ENCODE assay signal across 25 mouse cellular contexts in the genomic region with DNA sequence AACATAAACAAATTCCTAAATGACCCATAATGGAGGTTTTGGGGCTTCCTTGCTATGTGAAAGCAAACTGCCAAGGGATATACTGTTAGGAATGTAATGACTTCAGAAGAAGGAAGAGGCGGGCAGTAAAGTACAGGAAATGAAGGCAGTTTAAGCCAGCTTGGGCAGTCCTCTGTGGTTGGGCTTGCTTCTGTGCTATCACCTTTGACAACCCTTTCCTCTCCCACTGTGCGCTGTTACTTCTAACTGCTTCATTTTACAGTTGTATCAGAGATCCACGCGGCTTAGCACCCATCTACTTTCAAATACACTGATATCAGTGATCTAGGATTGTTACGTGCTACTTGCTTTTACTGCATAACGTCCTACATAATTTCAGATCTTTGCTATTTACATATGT. TPM values are rescaled to one million over a fixed set of nuclear protein-coding genes. Genes with fewer than 3 reads are reported as not detected.
A peak's percentile ranks its signal among the peaks of the same experiment; 100 is the strongest.
DNase-seq lines count a peak whose midpoint lies in the region; ATAC-seq lines count a peak whose summit lies in the region.
"Had no signal": no experiment of that assay in that cellular context is flagged by ENCODE, and none has a peak within 500 bp of the region (broad histone marks: within the 10 kb centered on the region; RNA-seq: fewer than 3 reads in every experiment).

No protein-coding gene starts in this region.

- H3K27me3 ChIP-seq in hindbrain, embryonic 11.5 days (ENCODE audit: control insufficient read depth, insufficient read depth, low read length), result no peaks in the 10 kb centered on the region
- no peaks in the 10 kb centered on the region for H3K27me3 ChIP-seq in hindbrain, embryonic 10.5 days (ENCODE audit: insufficient read depth, poor library complexity, severe bottlenecking)
- no peaks in the 10 kb centered on the region for H3K27me3 ChIP-seq in intestine, embryonic 15.5 days (replicated peaks)
- H3K27me3 ChIP-seq: CH12.LX; forebrain, embryonic 15.5 days; midbrain, embryonic 12.5 days had no signal

- no peaks in the 10 kb centered on the region for H3K4me1 ChIP-seq in hindbrain, embryonic 11.5 days (replicated peaks; ENCODE audit: control insufficient read depth, insufficient read depth, low read length)
- no peaks in the 10 kb centered on the region for H3K4me1 ChIP-seq in hindbrain, embryonic 10.5 days (replicated peaks)
- no peaks in the 10 kb centered on the region for H3K4me1 ChIP-seq in intestine, embryonic 15.5 days (replicated peaks)
- H3K4me1 ChIP-seq: forebrain, embryonic 15.5 days; heart, embryonic 10.5 days; limb, embryonic 10.5 days; midbrain, embryonic 12.5 days had no signal

- whole genome bisulfite sequencing in hindbrain, embryonic 11.5 days, result 96% methylated on average over 6 of the region's 6 CpGs
- WGBS in hindbrain, embryonic 10.5 days, result 92% methylated on average over 6 of the region's 6 CpGs
- 93% methylated on average over 6 of the region's 6 CpGs for WGBS in intestine, embryonic 15.5 days

- no peak overlapping the region for H3K4me2 ChIP-seq in hindbrain, embryonic 11.5 days (replicated peaks; ENCODE audit: low read depth, low read length)
- no peak overlapping the region for H3K4me2 ChIP-seq in intestine, embryonic 15.5 days (replicated peaks)
- H3K4me2 ChIP-seq: forebrain, embryonic 15.5 days; midbrain, embryonic 12.5 days had no signal

- no peak for ATAC-seq in hindbrain, embryonic 11.5 days (ENCODE audit: low FRiP score)
- ATAC-seq in megakaryocyte progenitor cell, adult 5-6 weeks (replicated peaks; ENCODE audit: poor library complexity), result peak; percentile 52; the same call in 1 of the 2 replicates
- ATAC-seq in intestine, embryonic 15.5 days, result no peak
- ATAC-seq: forebrain, embryonic 15.5 days; hindbrain, postnatal 0 days had no signal

- H3K9me3 ChIP-seq in hindbrain, embryonic 11.5 days (ENCODE audit: control insufficient read depth, low read length), result no peaks in the 10 kb centered on the region
- no peaks in the 10 kb centered on the region for H3K9me3 ChIP-seq in hindbrain, embryonic 10.5 days
- no peaks in the 10 kb centered on the region for H3K9me3 ChIP-seq in intestine, embryonic 15.5 days
- H3K9me3 ChIP-seq: forebrain, embryonic 15.5 days; heart, embryonic 10.5 days; limb, embryonic 10.5 days had no signal

- DNase-seq in hindbrain, embryonic 11.5 days (ENCODE audit: low spot score), result peak; percentile 1
- no peak for DNase-seq in hindbrain, embryonic 10.5 days (ENCODE audit: low spot score)
- DNase-seq in 3T3-L1 (ENCODE audit: low read depth, low spot score) (peak; percentile 8), ZHBTc4 (ENCODE audit: low read depth, low spot score) (peak; percentile 38)
- DNase-seq in ovary, postnatal 36 days (ENCODE audit: low spot score), result no peak
- DNase-seq: adrenal gland, postnatal 14 days; B cell, adult 2 months; cerebellum, adult 8-10 months; gastrocnemius, postnatal 10 days; heart, postnatal 4 days; kidney, adult 11 months; kidney, postnatal 10 days; liver; lung, postnatal 10 days; retina, postnatal 1 day; right cerebral cortex, postnatal 25 days; spleen, adult 18-20 months had no signal

- H3K36me3 ChIP-seq in hindbrain, embryonic 11.5 days (ENCODE audit: control insufficient read depth, insufficient read depth, low read length), result no peaks in the 10 kb centered on the region
- H3K36me3 ChIP-seq in hindbrain, embryonic 10.5 days, result peaks cover 27% of the 10 kb centered on the region
- no peaks in the 10 kb centered on the region for H3K36me3 ChIP-seq in intestine, embryonic 15.5 days
- H3K36me3 ChIP-seq: forebrain, embryonic 15.5 days; midbrain, embryonic 12.5 days had no signal

- no peak overlapping the region for H3K4me3 ChIP-seq in hindbrain, embryonic 11.5 days (ENCODE audit: low read depth, low read length)
- H3K4me3 ChIP-seq in hindbrain, embryonic 10.5 days, result no peak overlapping the region
- H3K4me3 ChIP-seq in intestine, embryonic 15.5 days (replicated peaks), result no peak overlapping the region
- H3K4me3 ChIP-seq: forebrain, embryonic 15.5 days; heart, embryonic 10.5 days; limb, embryonic 10.5 days; midbrain, embryonic 12.5 days had no signal

- H3K27ac ChIP-seq in hindbrain, embryonic 11.5 days (ENCODE audit: low read depth, low read length), result no peak overlapping the region
- no peak overlapping the region for H3K27ac ChIP-seq in hindbrain, embryonic 10.5 days
- H3K27ac ChIP-seq in intestine, embryonic 15.5 days, result no peak overlapping the region
- H3K27ac ChIP-seq: forebrain, embryonic 15.5 days; heart, embryonic 10.5 days; hindbrain, postnatal 0 days; limb, embryonic 10.5 days; midbrain, embryonic 12.5 days had no signal

- no peak overlapping the region for H3K9ac ChIP-seq in hindbrain, embryonic 11.5 days (ENCODE audit: low read depth, low read length)
- H3K9ac ChIP-seq in intestine, embryonic 15.5 days, result no peak overlapping the region
- H3K9ac ChIP-seq: forebrain, embryonic 15.5 days; midbrain, embryonic 12.5 days had no signal

RNA-seq across cellular contexts. Expression of gene Efcab7, which starts 36.6 kb away (rescaled TPM):
- 29.1 and 32.0 TPM in 2 replicates for polyA plus RNA-seq in hindbrain, embryonic 11.5 days (2014; fragmentation: Nextera tagmentation; extraction: Ambion mirVana)
- 18.3 and 24.0 TPM in 2 replicates for polyA plus RNA-seq in hindbrain, embryonic 10.5 days (2016; fragmentation: Nextera tagmentation; extraction: Ambion mirVana)
- total RNA-seq in megakaryocyte progenitor cell, adult 5-6 weeks (2015), result 15.5 and 18.7 TPM in 2 replicates
- total RNA-seq in megakaryocyte progenitor cell, adult 5-6 weeks (2017), result 4.3 and 10.8 TPM in 2 replicates
- 13.1 and 20.1 TPM in 2 replicates for polyA plus RNA-seq in intestine, embryonic 15.5 days (2015; fragmentation: Nextera tagmentation; extraction: Ambion mirVana)

Comparison
In these comparisons a context has a peak if more than half of its experiments do, and no peak if none do; other contexts are left out.
1. DNase-seq: peak in hindbrain, embryonic 11.5 days (single experiment), 3T3-L1 (single experiment) and ZHBTc4 (single experiment); none in hindbrain, embryonic 10.5 days (single experiment) and ovary, postnatal 36 days (single experiment).